Mouse (Mus musculus) midbrain, embryonic 16.5 days (tissue): ENCODE measurements around the gene Creb1. TPM values are rescaled to one million over a fixed set of nuclear protein-coding genes. Genes with fewer than 3 reads are reported as not detected.

Experiments used
- ATAC-seq: fragments of 200-750 bp; cut with Nextera tagmentation; 2 replicates; pipeline ENCODE4 v1.8.0; 2017; ENCODE audit warnings: moderate TSS enrichment
- H3K27ac ChIP-seq: fragments of 300-500 bp; sonication (generic); 2 replicates; pipeline ENCODE4 v1.5.1; 2014; ENCODE audit warnings: mild to moderate bottlenecking, low read length, mixed read lengths
- H3K27me3 ChIP-seq: fragments of 300-500 bp; sonication (generic); 2 replicates; pipeline ENCODE4 v1.6.1; 2014; ENCODE audit warnings: low read depth, low read length, mixed read lengths; ENCODE audit not compliant: control insufficient read depth, insufficient read depth
- H3K36me3 ChIP-seq: fragments of 300-500 bp; sonication (generic); 2 replicates; pipeline ENCODE4 v1.6.1; 2014; ENCODE audit warnings: mild to moderate bottlenecking, low read length, moderate library complexity, mixed read lengths; ENCODE audit not compliant: control insufficient read depth, insufficient read depth
- H3K4me1 ChIP-seq: fragments of 300-500 bp; sonication (generic); 2 replicates; pipeline ENCODE4 v1.6.1; 2014; ENCODE audit warnings: mild to moderate bottlenecking, low read length, mixed read lengths; ENCODE audit not compliant: control insufficient read depth, insufficient read depth
- H3K4me2 ChIP-seq: fragments of 300-500 bp; sonication (generic); 2 replicates; pipeline ENCODE4 v1.6.1; 2014; ENCODE audit warnings: mild to moderate bottlenecking, low read length, mixed read lengths
- H3K4me3 ChIP-seq: fragments of 300-500 bp; sonication (generic); 2 replicates; pipeline ENCODE4 v1.5.1; 2014; ENCODE audit warnings: low read depth, mild to moderate bottlenecking, low read length, moderate library complexity, mixed read lengths
- H3K9ac ChIP-seq: fragments of 300-500 bp; sonication (generic); 2 replicates; pipeline ENCODE4 v1.6.1; 2014; ENCODE audit warnings: low read depth, low read length, mixed read lengths
- H3K9me3 ChIP-seq: fragments of 300-500 bp; sonication (generic); replicated peaks from 2 replicates; pipeline ENCODE4 v1.6.1; 2014; ENCODE audit warnings: mild to moderate bottlenecking, low read length, mixed read lengths; ENCODE audit not compliant: control insufficient read depth, poor library complexity, severe bottlenecking
- whole genome bisulfite sequencing: fragments of 180-500 bp; shearing (Covaris S2); extraction: QIAGEN DNeasy Blood & Tissue Kit; methylation state at CpG from one replicate; pipeline ENCODE4 v1.1.7; 2014; 5-methylcytosine and 5-hydroxymethylcytosine counted together
- polyA plus RNA-seq: library from polyadenylated mRNA; unstranded; fragments of >200 nt; fragmentation: Nextera tagmentation; extraction: Ambion mirVana; gene quantifications from 2 replicates; pipeline ENCODE4 v1.2.1, GENCODE M21; 2015

Gene Creb1
- 35.0 and 41.7 TPM in 2 replicates for polyA plus RNA-seq

GRCm38 (mm10) chr1:64532589-64533470 is at the start of gene Creb1:
Creb1 (plus strand) TSS chr1:64532645.
- Histone ChIP-seq H3K9me3 (no peaks in the 10 kb centered on the region), H3K27me3 (no peaks in the 10 kb centered on the region), H3K36me3 (no peaks in the 10 kb centered on the region), H3K4me1 (peaks cover 29% of the 10 kb centered on the region), H3K9ac (peak within 1 kb of the TSS; percentile 99), H3K4me2 (peak within 1 kb of the TSS; percentile 95), H3K4me3 (peak within 1 kb of the TSS; percentile 98), H3K27ac (peak within 1 kb of the TSS; percentile 99)
- peak; percentile 99 for ATAC-seq
- WGBS = under 1% methylated on average over 93 of the region's 119 CpGs

- peak; percentile 80 for ATAC-seq
- H3K27ac ChIP-seq = peak overlapping the region; percentile 45; the same call in 1 of the 2 replicates
- no peaks in the 10 kb centered on the region for H3K36me3 ChIP-seq
- H3K4me2 ChIP-seq = no peak overlapping the region
- no peak overlapping the region for H3K4me3 ChIP-seq
- no peaks in the 10 kb centered on the region for H3K9me3 ChIP-seq
- H3K27me3 ChIP-seq = no peaks in the 10 kb centered on the region
- WGBS = 11% methylated on average over 4 of the region's 4 CpGs
- H3K4me1 ChIP-seq = 0 out of 2 replicates have a peak, but pooled peaks cover 2% of the 10 kb centered on the region
- no peak overlapping the region for H3K9ac ChIP-seq
Observed at GRCm38 (mm10) chr1:64488521-64489029, 43.9 kb upstream of the Creb1 start.

DNA sequence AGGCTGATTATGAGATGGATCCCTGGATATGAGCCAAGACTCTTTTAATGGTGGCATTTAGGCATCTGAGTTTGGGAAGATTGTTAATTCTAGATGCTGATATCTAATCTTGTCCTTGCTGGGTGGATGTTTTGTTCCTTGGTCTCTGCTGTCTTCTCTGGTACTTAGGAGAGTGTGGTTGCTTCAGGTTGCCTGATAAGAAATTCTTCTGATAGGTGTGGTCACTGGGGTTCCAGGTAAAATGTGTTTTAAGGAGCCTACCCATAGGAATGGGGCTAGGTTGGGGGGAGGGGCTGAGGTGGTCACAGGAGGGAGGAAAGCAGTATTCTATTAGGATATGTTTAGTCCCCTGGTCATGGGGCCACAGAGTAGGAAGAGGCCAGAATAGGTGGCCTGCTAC is 35.6 kb upstream of the Creb1 start:
- Histone ChIP-seq H3K4me2 (no peak overlapping the region), H3K4me1 (no peaks in the 10 kb centered on the region), H3K27me3 (no peaks in the 10 kb centered on the region), H3K27ac (no peak overlapping the region), H3K9me3 (no peaks in the 10 kb centered on the region), H3K4me3 (no peak overlapping the region), H3K9ac (no peak overlapping the region), H3K36me3 (no peaks in the 10 kb centered on the region)
- no peak for ATAC-seq

- no peak overlapping the region for H3K9ac ChIP-seq
- H3K4me3 ChIP-seq = no peak overlapping the region
- H3K27ac ChIP-seq = no peak overlapping the region
- no peaks in the 10 kb centered on the region for H3K27me3 ChIP-seq
- H3K9me3 ChIP-seq = no peaks in the 10 kb centered on the region
- ATAC-seq = no peak
- no peaks in the 10 kb centered on the region for H3K4me1 ChIP-seq
- H3K4me2 ChIP-seq = no peak overlapping the region
- no peaks in the 10 kb centered on the region for H3K36me3 ChIP-seq
Observed at GRCm38 (mm10) chr1:64501382-64502140, 30.9 kb upstream of the Creb1 start.

DNA sequence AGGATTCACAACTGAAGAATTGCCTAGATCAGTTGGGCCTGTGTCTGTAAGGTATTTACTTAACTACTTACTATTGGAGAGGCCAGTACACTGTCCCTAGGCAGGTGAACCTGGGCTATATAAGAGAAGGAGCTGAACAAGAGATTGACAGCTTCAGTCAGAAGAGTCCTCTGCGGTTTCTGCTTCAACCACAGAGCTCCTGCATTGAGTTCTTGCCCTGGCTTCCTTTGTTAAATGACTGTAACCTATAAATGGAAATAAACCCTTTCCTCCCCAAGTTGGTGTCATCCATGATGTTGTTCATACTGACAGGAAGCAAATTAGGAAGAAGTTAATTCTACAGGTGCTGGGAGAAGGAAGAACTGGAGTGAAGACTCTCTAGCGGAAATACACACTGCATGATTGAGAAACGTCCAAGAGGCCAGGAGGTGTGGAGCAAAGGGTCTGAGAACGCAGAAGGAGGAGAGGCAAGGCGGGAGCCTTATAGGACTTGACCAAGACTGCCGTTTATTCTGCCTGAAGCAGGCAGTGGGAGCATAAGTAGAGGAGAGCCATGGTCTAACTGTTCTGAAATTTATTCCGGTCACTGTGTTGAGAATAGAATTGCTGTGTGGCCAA is 23.9 kb upstream of the Creb1 start:
- Histone ChIP-seq H3K4me3 (no peak overlapping the region), H3K9me3 (no peaks in the 10 kb centered on the region), H3K4me1 (no peaks in the 10 kb centered on the region), H3K36me3 (no peaks in the 10 kb centered on the region), H3K9ac (no peak overlapping the region), H3K4me2 (no peak overlapping the region), H3K27me3 (no peaks in the 10 kb centered on the region), H3K27ac (no peak overlapping the region)
- no peak for ATAC-seq
- 90% methylated on average over 7 of the region's 7 CpGs for WGBS

DNA sequence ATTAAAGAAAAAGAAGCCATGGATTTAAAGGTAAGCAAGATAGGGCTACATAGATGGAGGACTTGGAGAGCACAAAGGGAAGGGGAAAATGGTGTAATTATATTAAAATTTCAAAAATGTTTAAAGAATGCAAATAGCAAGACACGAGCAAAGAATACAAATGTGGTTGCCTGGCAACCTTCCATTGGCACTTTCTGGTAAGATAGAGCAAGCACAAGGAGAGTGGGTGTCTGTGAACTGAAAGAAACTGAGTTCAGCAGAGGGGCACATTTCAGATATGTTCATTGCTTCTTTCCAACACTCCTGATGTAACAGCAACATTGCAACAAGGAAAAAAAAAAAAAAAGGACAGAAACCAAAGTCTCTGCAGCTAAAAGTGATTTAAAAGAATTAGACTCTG is 22.8 kb upstream of the Creb1 start:
- Histone ChIP-seq H3K4me2 (no peak overlapping the region), H3K9ac (no peak overlapping the region), H3K4me1 (no peaks in the 10 kb centered on the region), H3K36me3 (no peaks in the 10 kb centered on the region), H3K27ac (no peak overlapping the region), H3K27me3 (no peaks in the 10 kb centered on the region), H3K9me3 (no peaks in the 10 kb centered on the region), H3K4me3 (no peak overlapping the region)
- WGBS = 44% methylated on average over 1 of the region's 1 CpGs
- no peak for ATAC-seq

GRCm38 (mm10) chr1:64514184-64514583 is 18.3 kb upstream of the Creb1 start:
- Histone ChIP-seq H3K4me2 (no peak overlapping the region), H3K9ac (no peak overlapping the region), H3K36me3 (no peaks in the 10 kb centered on the region), H3K9me3 (no peaks in the 10 kb centered on the region), H3K27me3 (no peaks in the 10 kb centered on the region), H3K4me3 (no peak overlapping the region), H3K4me1 (no peaks in the 10 kb centered on the region), H3K27ac (no peak overlapping the region)
- WGBS = 94% methylated on average over 7 of the region's 7 CpGs
- ATAC-seq = no peak

- ATAC-seq = no peak
- WGBS = 85% methylated on average over 3 of the region's 3 CpGs
Observed at GRCm38 (mm10) chr1:64516593-64516992, 15.9 kb upstream of the Creb1 start.

More at GRCm38 (mm10) chr1:64516593-64516992, 15.9 kb upstream of the Creb1 start:
- Histone ChIP-seq H3K9me3 (no peaks in the 10 kb centered on the region), H3K9ac (no peak overlapping the region), H3K4me2 (no peak overlapping the region), H3K4me1 (no peaks in the 10 kb centered on the region), H3K27me3 (no peaks in the 10 kb centered on the region), H3K27ac (no peak overlapping the region), H3K4me3 (no peak overlapping the region), H3K36me3 (no peaks in the 10 kb centered on the region)
